Comparison of ENCODE assay signal across 29 mouse cellular contexts in genomic region chr12:102714654-102715395, GRCm38 (mm10). TPM values are rescaled to one million over a fixed set of nuclear protein-coding genes. Genes with fewer than 3 reads are reported as not detected.
DNase-seq lines count a peak whose midpoint lies in the region; ATAC-seq and TF ChIP-seq lines count a peak whose summit lies in the region.
"Had no signal": no experiment of that assay in that cellular context is flagged by ENCODE, and none has a peak within 500 bp of the region (broad histone marks: within the 10 kb centered on the region; RNA-seq: fewer than 3 reads in every experiment).

No protein-coding gene starts in this region.

- no peak for DNase-seq in hindbrain, embryonic 10.5 days (ENCODE audit: low spot score)
- no peak for DNase-seq in G1E (ENCODE audit: low spot score)
- DNase-seq in gastrocnemius, postnatal 36 days = no peak
- no peak for DNase-seq in testis, postnatal 10 days (ENCODE audit: low spot score)
- DNase-seq in retina, postnatal 1 day = no peak
- DNase-seq: adrenal gland, adult 2 months; adrenal gland, postnatal 25 days; cerebellum, adult 2 months; cerebellum, postnatal 10 days; embryo, embryonic 11 days; gastrocnemius, adult 2 months; heart, postnatal 10 days; heart, postnatal 4 days; kidney, adult 18-20 months had no signal

- no peaks in the 10 kb centered on the region for H3K9me3 ChIP-seq in hindbrain, embryonic 10.5 days
- no peaks in the 10 kb centered on the region for H3K9me3 ChIP-seq in hindbrain, embryonic 13.5 days
- H3K9me3 ChIP-seq in ES-Bruce4 (replicated peaks; ENCODE audit: control insufficient read depth, insufficient read depth, low read length, poor library complexity, severe bottlenecking) (no peaks in the 10 kb centered on the region), G1E (replicated peaks) (peaks cover 7% of the 10 kb centered on the region)
- H3K9me3 ChIP-seq: embryonic facial prominence, embryonic 15.5 days; forebrain, embryonic 10.5 days; heart, embryonic 10.5 days; intestine, embryonic 15.5 days had no signal

- H3K4me1 ChIP-seq in hindbrain, embryonic 10.5 days (replicated peaks) = peaks cover 15% of the 10 kb centered on the region
- 0 out of 2 replicates have a peak, but pooled peaks cover 2% of the 10 kb centered on the region for H3K4me1 ChIP-seq in hindbrain, embryonic 13.5 days (replicated peaks)
- H3K4me1 ChIP-seq in ES-Bruce4 (ENCODE audit: control insufficient read depth, insufficient read depth, low read length) = peaks cover 18% of the 10 kb centered on the region
- H3K4me1 ChIP-seq in G1E (ENCODE audit: insufficient read depth, low read depth, low read length) = peaks cover 8% of the 10 kb centered on the region

- no peak for TF ChIP-seq CTCF in ES-Bruce4 (IDR thresholded peaks at IDR 0.05; ENCODE audit: low read depth, low read length)
- TF ChIP-seq CTCF in G1E (IDR thresholded peaks at IDR 0.05; ENCODE audit: low read depth, low read length) = no peak

- WGBS in hindbrain, embryonic 10.5 days = 86% methylated on average over 10 of the region's 10 CpGs
- 81% methylated on average over 10 of the region's 10 CpGs for WGBS in hindbrain, embryonic 13.5 days

- no peak for TF ChIP-seq EP300 in ES-Bruce4 (IDR thresholded peaks at IDR 0.05; ENCODE audit: insufficient read depth, low read depth, low read length)

- no peak overlapping the region for H3K4me3 ChIP-seq in hindbrain, embryonic 10.5 days
- no peak overlapping the region for H3K4me3 ChIP-seq in hindbrain, embryonic 13.5 days
- H3K4me3 ChIP-seq in ES-Bruce4 (ENCODE audit: low read depth, low read length) (no peak overlapping the region), G1E (ENCODE audit: low read depth, low read length) (no peak overlapping the region)
- H3K4me3 ChIP-seq: embryonic facial prominence, embryonic 15.5 days; erythroblast, embryonic 14.5 days; forebrain, embryonic 10.5 days; gastrocnemius, adult 2 months; heart, embryonic 10.5 days; intestine, embryonic 15.5 days had no signal

- 0 out of 2 replicates have a peak overlapping the region, but pooled peaks have one; percentile 50 for H3K27ac ChIP-seq in hindbrain, embryonic 10.5 days
- no peak overlapping the region for H3K27ac ChIP-seq in hindbrain, embryonic 13.5 days
- H3K27ac ChIP-seq in ES-Bruce4 (ENCODE audit: insufficient read depth, low read length) = peak overlapping the region; percentile 86
- H3K27ac ChIP-seq: embryonic facial prominence, embryonic 15.5 days; forebrain, embryonic 10.5 days; gastrocnemius, adult 2 months; heart, embryonic 10.5 days; hindbrain, embryonic 14.5 days; intestine, embryonic 15.5 days had no signal

- intact Hi-C loops in gastrocnemius, postnatal 36 days (cut with DNase I) = loop anchor here (5.0 kb wide), 2 partner anchors 188 to 213 kb away; no protein-coding TSS in a partner anchor

- H3K36me3 ChIP-seq in hindbrain, embryonic 10.5 days = no peaks in the 10 kb centered on the region
- H3K36me3 ChIP-seq in hindbrain, embryonic 13.5 days = no peaks in the 10 kb centered on the region
- H3K36me3 ChIP-seq in ES-Bruce4 (ENCODE audit: control insufficient read depth, insufficient read depth, low read length, poor library complexity, severe bottlenecking) (no peaks in the 10 kb centered on the region), G1E (replicated peaks) (no peaks in the 10 kb centered on the region)
- H3K36me3 ChIP-seq: embryonic facial prominence, embryonic 15.5 days; forebrain, embryonic 10.5 days; heart, embryonic 10.5 days; intestine, embryonic 15.5 days had no signal

- H3K27me3 ChIP-seq in hindbrain, embryonic 10.5 days (ENCODE audit: insufficient read depth, poor library complexity, severe bottlenecking) = no peaks in the 10 kb centered on the region
- H3K27me3 ChIP-seq in hindbrain, embryonic 13.5 days = no peaks in the 10 kb centered on the region
- no peaks in the 10 kb centered on the region for H3K27me3 ChIP-seq in ES-Bruce4 (ENCODE audit: control insufficient read depth, insufficient read depth, low read length, poor library complexity, severe bottlenecking)
- H3K27me3 ChIP-seq in G1E (ENCODE audit: insufficient read depth, low read length) = peaks cover 51% of the 10 kb centered on the region
- H3K27me3 ChIP-seq: CH12.LX; embryonic facial prominence, embryonic 15.5 days; intestine, embryonic 15.5 days had no signal

- TF ChIP-seq POLR2A in ES-Bruce4 (IDR thresholded peaks at IDR 0.05; ENCODE audit: insufficient read depth, low read length) = no peak

- no peak for ATAC-seq in hindbrain, embryonic 13.5 days (ENCODE audit: low FRiP score)
- 0 out of 2 replicates have a peak, but pooled peaks have one; percentile 36 for ATAC-seq in G1E (ENCODE audit: extremely low read depth, insufficient number of reproducible peaks, low FRiP score, poor library complexity, severe bottlenecking)
- ATAC-seq in common myeloid progenitor, adult 5-6 weeks (replicated peaks; ENCODE audit: low read depth, poor library complexity, severe bottlenecking) = peak; percentile 17; the same call in 1 of the 2 replicates
- ATAC-seq: activated CD4-positive, CD25-positive, alpha-beta regulatory T cell, adult 4 months; forebrain, embryonic 14.5 days; intestine, embryonic 15.5 days had no signal

- H3K9ac ChIP-seq in hindbrain, embryonic 13.5 days = no peak overlapping the region
- H3K9ac ChIP-seq in ES-Bruce4 (ENCODE audit: low read depth, poor library complexity, severe bottlenecking) = 0 out of 2 replicates have a peak overlapping the region, but pooled peaks have one; percentile 24
- H3K9ac ChIP-seq: embryonic facial prominence, embryonic 15.5 days; hindbrain, embryonic 14.5 days; intestine, embryonic 15.5 days had no signal

- H3K4me2 ChIP-seq in hindbrain, embryonic 13.5 days = no peak overlapping the region
- H3K4me2 ChIP-seq: embryonic facial prominence, embryonic 15.5 days; hindbrain, embryonic 14.5 days; intestine, embryonic 15.5 days had no signal

RNA-seq across cellular contexts. Expression of gene Itpk1, which starts 10.1 kb away (rescaled TPM):
- polyA plus RNA-seq in hindbrain, embryonic 10.5 days (2016; fragmentation: Nextera tagmentation; extraction: Ambion mirVana) = 20.5 and 29.2 TPM in 2 replicates
- polyA plus RNA-seq in hindbrain, embryonic 13.5 days (2015; fragmentation: Nextera tagmentation; extraction: Ambion mirVana) = 23.0 and 23.4 TPM in 2 replicates
- polyA plus RNA-seq in ES-Bruce4 (2011; ENCODE audit: insufficient read depth, insufficient read length, low read depth, missing spikeins) (40.4 and 44.0 TPM in 2 replicates), G1E (2012) (4.6 and 6.4 TPM in 2 replicates)
- total RNA-seq in G1E (2014; fragmentation: Nextera tagmentation) (2.5 and 4.4 TPM in 2 replicates), G1E (2017) (2.7 and 3.0 TPM in 2 replicates)
- total RNA-seq in common myeloid progenitor, adult 5-6 weeks (2017) = 9.4 and 12.0 TPM in 2 replicates
- total RNA-seq in gastrocnemius, postnatal 36 days (2021) = 1 to 10 TPM; 6.3 to 8.4 TPM

RNA-seq across cellular contexts. Expression of gene Moap1, which starts 28.6 kb away (rescaled TPM):
- polyA plus RNA-seq in hindbrain, embryonic 10.5 days (2016; fragmentation: Nextera tagmentation; extraction: Ambion mirVana) = 34.4 and 37.9 TPM in 2 replicates
- 51.7 and 54.3 TPM in 2 replicates for polyA plus RNA-seq in hindbrain, embryonic 13.5 days (2015; fragmentation: Nextera tagmentation; extraction: Ambion mirVana)
- polyA plus RNA-seq in ES-Bruce4 (2011; ENCODE audit: insufficient read depth, insufficient read length, low read depth, missing spikeins) (6.7 and 7.5 TPM in 2 replicates), G1E (2012) (2.7 and 3.6 TPM in 2 replicates)
- total RNA-seq in G1E (2014; fragmentation: Nextera tagmentation) (36.0 and 41.9 TPM in 2 replicates), G1E (2017) (16.3 and 22.3 TPM in 2 replicates)
- 5.5 and 11.6 TPM in 2 replicates for total RNA-seq in common myeloid progenitor, adult 5-6 weeks (2017)
- 1 to 10 TPM; 3.2 to 5.4 TPM for total RNA-seq in gastrocnemius, postnatal 36 days (2021)
- polyA plus RNA-seq: erythroblast, embryonic 14.5 days had no signal

RNA-seq across cellular contexts. Expression of gene Tmem251, which starts 28.7 kb away (rescaled TPM):
- 11.1 and 11.5 TPM in 2 replicates for polyA plus RNA-seq in hindbrain, embryonic 10.5 days (2016; fragmentation: Nextera tagmentation; extraction: Ambion mirVana)
- polyA plus RNA-seq in hindbrain, embryonic 13.5 days (2015; fragmentation: Nextera tagmentation; extraction: Ambion mirVana) = 11.5 and 12.2 TPM in 2 replicates
- polyA plus RNA-seq in ES-Bruce4 (2011; ENCODE audit: insufficient read depth, insufficient read length, low read depth, missing spikeins) = 6.3 TPM in 2 replicates
- total RNA-seq in G1E (2014; fragmentation: Nextera tagmentation) = 5.1 and 8.8 TPM in 2 replicates
- 22.6 TPM in 2 replicates for total RNA-seq in G1E (2017)
- polyA plus RNA-seq in G1E (2012) = 2.3 and 3.2 TPM in 2 replicates
- 11.3 and 11.9 TPM in 2 replicates for total RNA-seq in common myeloid progenitor, adult 5-6 weeks (2017)
- total RNA-seq in gastrocnemius, postnatal 36 days (2021) = 1 to 10 TPM; 2.0 to 2.2 TPM

RNA-seq across cellular contexts. Expression of gene Gm28051, which starts 42.7 kb away (rescaled TPM):
- polyA plus RNA-seq in hindbrain, embryonic 10.5 days (2016; fragmentation: Nextera tagmentation; extraction: Ambion mirVana) = not detected in 2 replicates
- polyA plus RNA-seq in hindbrain, embryonic 13.5 days (2015; fragmentation: Nextera tagmentation; extraction: Ambion mirVana) = not detected in 2 replicates
- polyA plus RNA-seq in ES-Bruce4 (2011; ENCODE audit: insufficient read depth, insufficient read length, low read depth, missing spikeins) = not detected in 2 replicates
- total RNA-seq in G1E (2014; fragmentation: Nextera tagmentation) = not detected in 2 replicates
- total RNA-seq in G1E (2017) = 0.87 TPM in 1 of 2 replicates, not detected in the other
- polyA plus RNA-seq in G1E (2012) = 6.0 and 9.1 TPM in 2 replicates
- total RNA-seq in common myeloid progenitor, adult 5-6 weeks (2017) = not detected in 2 replicates
- not detected for total RNA-seq in gastrocnemius, postnatal 36 days (2021)
- total RNA-seq: adrenal gland, adult 2 months; adrenal gland, postnatal 25 days; CH12.LX; gastrocnemius, adult 2 months; heart, postnatal 10 days; heart, postnatal 4 days had no signal
- polyA plus RNA-seq: activated CD4-positive, CD25-positive, alpha-beta regulatory T cell, adult 4 months; adrenal gland, adult 2 months; cerebellum, adult 2 months; embryonic facial prominence, embryonic 11.5 days; embryonic facial prominence, embryonic 15.5 days; erythroblast, embryonic 14.5 days; forebrain, embryonic 10.5 days; forebrain, embryonic 14.5 days; gonadal fat pad, adult 2 months; heart, embryonic 10.5 days; heart, embryonic 14.5 days; hindbrain, embryonic 14.5 days; intestine, embryonic 15.5 days had no signal

RNA-seq across cellular contexts. Expression of gene Gon7, which starts 42.8 kb away (rescaled TPM):
- polyA plus RNA-seq in hindbrain, embryonic 10.5 days (2016; fragmentation: Nextera tagmentation; extraction: Ambion mirVana) = 44.7 and 49.0 TPM in 2 replicates
- 53.2 and 55.3 TPM in 2 replicates for polyA plus RNA-seq in hindbrain, embryonic 13.5 days (2015; fragmentation: Nextera tagmentation; extraction: Ambion mirVana)
- 23.6 and 26.6 TPM in 2 replicates for polyA plus RNA-seq in ES-Bruce4 (2011; ENCODE audit: insufficient read depth, insufficient read length, low read depth, missing spikeins)
- 35.2 and 41.2 TPM in 2 replicates for total RNA-seq in G1E (2014; fragmentation: Nextera tagmentation)
- total RNA-seq in G1E (2017) = 60.8 and 61.5 TPM in 2 replicates
- 19.4 and 22.7 TPM in 2 replicates for polyA plus RNA-seq in G1E (2012)
- total RNA-seq in common myeloid progenitor, adult 5-6 weeks (2017) = 16.2 and 26.6 TPM in 2 replicates
- total RNA-seq in gastrocnemius, postnatal 36 days (2021) = 1 to 10 TPM; 7.7 to 8.5 TPM
